Mouse (Mus musculus): ENCODE results near the gene Tekt3. TPM values are rescaled to one million over a fixed set of nuclear protein-coding genes. Genes with fewer than 3 reads are reported as not detected.

The Tekt3 gene
- total and polyA plus RNA-seq, 3 experiments = not detected

DNA sequence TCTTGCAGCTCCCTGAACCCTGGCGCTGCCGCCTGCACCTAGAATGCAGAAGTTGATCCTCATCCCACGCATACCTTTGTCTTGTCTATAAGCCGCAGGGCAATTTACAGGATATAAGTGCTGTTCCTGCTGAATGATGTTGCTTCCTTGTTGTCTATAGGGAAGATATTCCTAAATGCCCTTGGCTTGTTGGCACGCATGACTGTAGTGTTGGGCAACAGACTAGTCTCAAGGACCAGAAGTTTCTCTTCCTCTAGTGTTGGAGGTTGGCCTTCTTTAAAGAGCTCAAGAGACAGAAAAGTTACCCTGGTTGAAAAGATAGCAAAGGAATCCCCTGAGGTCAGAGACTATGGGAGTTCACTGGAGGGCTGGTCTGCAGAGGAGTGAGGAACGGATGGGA lies 29.5 kb downstream of the Tekt3 start:
- no peaks in the 10 kb centered on the region for H3K79me2 ChIP-seq (ENCODE audit: control insufficient read depth, insufficient read depth, low read length, poor library complexity)
- H3K36me3 ChIP-seq (ENCODE audit: control insufficient read depth in 1 of 2, insufficient read depth in 2 of 2, low read length in 2 of 2) = no peaks in the 10 kb centered on the region
- no peak overlapping the region for H3K27ac ChIP-seq (ENCODE audit: control insufficient read depth, low read depth, low read length)
- no peak overlapping the region for H3K9ac ChIP-seq (ENCODE audit: control insufficient read depth, low read depth, low read length, poor library complexity, severe bottlenecking)
- H3K4me3 ChIP-seq (ENCODE audit: control insufficient read depth in 1 of 2, insufficient read depth in 1 of 2, low read depth in 2 of 2, low read length in 2 of 2) = no peak overlapping the region
- H3K4me1 ChIP-seq (ENCODE audit: control insufficient read depth in 1 of 2, insufficient read depth in 2 of 2, low read length in 2 of 2) = no peaks in the 10 kb centered on the region
- no peaks in the 10 kb centered on the region for H3K27me3 ChIP-seq (ENCODE audit: control insufficient read depth in 1 of 2, insufficient read depth in 2 of 2, low read length in 2 of 2)
- TF ChIP-seq EP300 (IDR thresholded peaks at IDR 0.05; ENCODE audit: low read depth in 1 of 2, low read length in 2 of 2) (no peak), RAD21 (IDR thresholded peaks at IDR 0.05; ENCODE audit: low read depth, low read length) (no peak), CTCF (IDR thresholded peaks at IDR 0.05 in 2 of 3, conservative IDR thresholded peaks at IDR 0.05 in 1 of 3; ENCODE audit: control insufficient read depth in 1 of 3, insufficient read depth in 1 of 3, low read depth in 2 of 3, low read length in 3 of 3, poor library complexity in 1 of 3, severe bottlenecking in 1 of 3) (no peak), MAX (IDR thresholded peaks at IDR 0.05; ENCODE audit: low read length) (no peak), MYC (IDR thresholded peaks at IDR 0.05; ENCODE audit: low read depth, low read length) (no peak), NRF1 (IDR thresholded peaks at IDR 0.05; ENCODE audit: insufficient read depth, low read depth, low read length, poor library complexity, severe bottlenecking) (no peak), E2F4 (IDR thresholded peaks at IDR 0.05; ENCODE audit: borderline replicate concordance, low read depth, low read length) (no peak), MAZ (IDR thresholded peaks at IDR 0.05; ENCODE audit: low read depth, low read length) (no peak)
- no peaks in the 10 kb centered on the region; the same call in 1 of the 2 replicates for H3K9me3 ChIP-seq (replicated peaks; ENCODE audit: insufficient read depth, low read length)
- DNase-seq (ENCODE audit: low read depth, low spot score) = no peak

DNA sequence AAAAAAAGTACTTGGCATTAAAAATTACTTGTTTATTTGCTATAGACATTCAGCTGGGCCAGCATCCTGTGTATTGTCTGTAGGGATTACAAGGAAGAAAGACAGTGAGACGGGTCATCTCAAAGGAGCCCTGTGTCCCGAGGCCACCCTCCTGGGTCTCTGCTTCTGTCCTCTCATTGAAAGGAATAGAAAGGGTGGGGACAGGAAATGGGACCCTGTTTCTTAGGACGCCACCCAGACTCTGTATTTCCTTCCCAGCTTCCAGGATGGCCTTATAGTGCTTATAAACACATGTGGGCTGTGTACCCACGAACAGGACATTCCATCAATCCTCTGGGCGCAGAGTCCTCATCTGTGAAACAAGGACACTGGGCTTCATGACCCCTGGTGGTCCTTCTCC lies 30.8 kb downstream of the Tekt3 start:
- Histone ChIP-seq H3K79me2 (ENCODE audit: control insufficient read depth, insufficient read depth, low read length, poor library complexity) (no peaks in the 10 kb centered on the region), H3K9me3 (replicated peaks; ENCODE audit: insufficient read depth, low read length) (no peaks in the 10 kb centered on the region; the same call in 1 of the 2 replicates), H3K36me3 (ENCODE audit: control insufficient read depth in 1 of 2, insufficient read depth in 2 of 2, low read length in 2 of 2) (no peaks in the 10 kb centered on the region), H3K9ac (ENCODE audit: control insufficient read depth, low read depth, low read length, poor library complexity, severe bottlenecking) (no peak overlapping the region), H3K27ac (ENCODE audit: control insufficient read depth, low read depth, low read length) (no peak overlapping the region), H3K27me3 (ENCODE audit: control insufficient read depth in 1 of 2, insufficient read depth in 2 of 2, low read length in 2 of 2) (no peaks in the 10 kb centered on the region), H3K4me3 (ENCODE audit: control insufficient read depth in 1 of 2, insufficient read depth in 1 of 2, low read depth in 2 of 2, low read length in 2 of 2) (no peak overlapping the region), H3K4me1 (ENCODE audit: control insufficient read depth in 1 of 2, insufficient read depth in 2 of 2, low read length in 2 of 2) (no peaks in the 10 kb centered on the region)
- TF ChIP-seq ZMIZ1 (IDR thresholded peaks at IDR 0.05; ENCODE audit: low read depth, low read length) (no peak), MYC (IDR thresholded peaks at IDR 0.05; ENCODE audit: low read depth, low read length) (no peak), MAX (IDR thresholded peaks at IDR 0.05; ENCODE audit: low read length) (no peak), SMC3 (IDR thresholded peaks at IDR 0.05; ENCODE audit: low read depth, low read length) (no peak), ZKSCAN1 (IDR thresholded peaks at IDR 0.05; ENCODE audit: low read depth, low read length) (no peak), POLR2AphosphoS5 (IDR thresholded peaks at IDR 0.05; ENCODE audit: borderline replicate concordance, low read depth, low read length) (no peak), MYB (IDR thresholded peaks at IDR 0.05; ENCODE audit: low read depth, low read length) (no peak), TAL1 (IDR thresholded peaks at IDR 0.05; ENCODE audit: low read length) (no peak), MAZ (IDR thresholded peaks at IDR 0.05; ENCODE audit: low read depth, low read length) (no peak), UBTF (IDR thresholded peaks at IDR 0.05; ENCODE audit: borderline replicate concordance, insufficient read depth, low read depth, low read length) (no peak), CTCF (IDR thresholded peaks at IDR 0.05 in 2 of 3, conservative IDR thresholded peaks at IDR 0.05 in 1 of 3; ENCODE audit: control insufficient read depth in 1 of 3, insufficient read depth in 1 of 3, low read depth in 2 of 3, low read length in 3 of 3, poor library complexity in 1 of 3, severe bottlenecking in 1 of 3) (no peak), MXI1 (IDR thresholded peaks at IDR 0.05; ENCODE audit: low read depth, low read length) (no peak), MAFK (IDR thresholded peaks at IDR 0.05; ENCODE audit: borderline replicate concordance, low read depth, low read length) (no peak), POLR2A (IDR thresholded peaks at IDR 0.05; ENCODE audit: control insufficient read depth in 1 of 2, insufficient read depth in 1 of 2, low read depth in 1 of 2, low read length in 2 of 2, poor library complexity in 1 of 2) (no peak), NRF1 (IDR thresholded peaks at IDR 0.05; ENCODE audit: insufficient read depth, low read depth, low read length, poor library complexity, severe bottlenecking) (no peak), RAD21 (IDR thresholded peaks at IDR 0.05; ENCODE audit: low read depth, low read length) (no peak), TCF12 (IDR thresholded peaks at IDR 0.05; ENCODE audit: low read depth, low read length) (no peak), ETS1 (IDR thresholded peaks at IDR 0.05; ENCODE audit: low read depth, low read length) (no peak), ZC3H11A (IDR thresholded peaks at IDR 0.05; ENCODE audit: low read depth, low read length) (no peak)
- no peak for DNase-seq (ENCODE audit: low read depth, low spot score)

Measured in MEL (cell line).